ENCODE assay signal across 31 mouse cellular contexts in genomic region chr4:132778562-132779201, GRCm38 (mm10). TPM values are rescaled to one million over a fixed set of nuclear protein-coding genes. Genes with fewer than 3 reads are reported as not detected.
A peak's percentile ranks its signal among the peaks of the same experiment; 100 is the strongest.
DNase-seq lines count a peak whose midpoint lies in the region; ATAC-seq and TF ChIP-seq lines count a peak whose summit lies in the region.
"Had no signal": no experiment of that assay in that cellular context is flagged by ENCODE, and none has a peak within 500 bp of the region (broad histone marks: within the 10 kb centered on the region; RNA-seq: fewer than 3 reads in every experiment).

No protein-coding gene starts in this region.

- H3K27ac ChIP-seq in bone marrow, adult 2 months (ENCODE audit: control insufficient read depth, insufficient read depth, low read depth, low read length, poor library complexity): peak overlapping the region; percentile 11; the same call in 1 of the 2 replicates
- H3K27ac ChIP-seq: embryonic facial prominence, embryonic 12.5 days; forebrain, embryonic 15.5 days; gastrocnemius, adult 2 months; heart, embryonic 13.5 days; hindbrain, embryonic 10.5 days; hindbrain, embryonic 15.5 days; intestine, embryonic 15.5 days; kidney, postnatal 0 days; liver, embryonic 12.5 days; midbrain, embryonic 13.5 days; neural tube, embryonic 13.5 days had no signal

- intact Hi-C loops in heart, postnatal 36 days (cut with DNase I): no loop called here

- TF ChIP-seq POLR2A in bone marrow, adult 2 months (IDR thresholded peaks at IDR 0.05; ENCODE audit: borderline replicate concordance, control insufficient read depth, low read depth, low read length): no peak

- no peak overlapping the region for H3K4me3 ChIP-seq in bone marrow, adult 2 months (replicated peaks; ENCODE audit: control insufficient read depth, low read depth, low read length)
- H3K4me3 ChIP-seq: embryonic facial prominence, embryonic 12.5 days; forebrain, embryonic 15.5 days; gastrocnemius, adult 2 months; heart, embryonic 13.5 days; hindbrain, embryonic 10.5 days; hindbrain, embryonic 15.5 days; intestine, embryonic 15.5 days; liver, embryonic 12.5 days; midbrain, embryonic 13.5 days; neural tube, embryonic 13.5 days had no signal

- no peaks in the 10 kb centered on the region for H3K27me3 ChIP-seq in splenic B cell, adult 2 months (ENCODE audit: control insufficient read depth, insufficient read depth, low read length, poor library complexity, severe bottlenecking)
- H3K27me3 ChIP-seq: embryonic facial prominence, embryonic 12.5 days; forebrain, embryonic 15.5 days; heart, embryonic 13.5 days; hindbrain, embryonic 15.5 days; intestine, embryonic 15.5 days; liver, embryonic 12.5 days; midbrain, embryonic 13.5 days; neural tube, embryonic 13.5 days had no signal

- H3K4me1 ChIP-seq in bone marrow, adult 2 months (ENCODE audit: control insufficient read depth, insufficient read depth, low read length): no peaks in the 10 kb centered on the region; the same call in 1 of the 2 replicates
- H3K4me1 ChIP-seq: embryonic facial prominence, embryonic 12.5 days; forebrain, embryonic 15.5 days; heart, embryonic 13.5 days; hindbrain, embryonic 10.5 days; hindbrain, embryonic 15.5 days; intestine, embryonic 15.5 days; midbrain, embryonic 13.5 days; neural tube, embryonic 13.5 days had no signal

- TF ChIP-seq CTCF in bone marrow, adult 2 months (IDR thresholded peaks at IDR 0.05; ENCODE audit: control insufficient read depth, insufficient read depth, low read length): no peak

- 88% methylated on average over 6 of the region's 6 CpGs for WGBS in bone marrow, adult 2 months

- H3K36me3 ChIP-seq in splenic B cell, adult 2 months (ENCODE audit: control insufficient read depth, insufficient read depth, low read length, poor library complexity, severe bottlenecking): peaks cover 18% of the 10 kb centered on the region

- peak; percentile 41 for ATAC-seq in CD4-positive, CD25-positive, alpha-beta regulatory T cell, adult 4 months
- ATAC-seq: forebrain, embryonic 15.5 days; intestine, embryonic 15.5 days; liver, embryonic 12.5 days; liver, postnatal 0 days; midbrain, embryonic 13.5 days had no signal

- peak; percentile 68 for DNase-seq in heart, adult 11 months
- no peak for DNase-seq in heart, postnatal 36 days
- peak; percentile 81 for DNase-seq in splenic B cell, adult 2 months (ENCODE audit: low read depth, low spot score)
- no peak for DNase-seq in cerebellum, postnatal 14 days
- DNase-seq in adrenal gland, postnatal 36 days: no peak
- DNase-seq: adrenal gland, postnatal 25 days; cerebellum, adult 8-10 months; cerebellum, postnatal 36 days; embryo, embryonic 11 days; gastrocnemius, adult 2 months; gastrocnemius, postnatal 36 days; heart, postnatal 10 days; kidney, adult 2 months; kidney, postnatal 4 days; left cerebral cortex, postnatal 4 days; liver, postnatal 0 days; lung, postnatal 36 days; retina, postnatal 1 day; right cerebral cortex, postnatal 14 days had no signal

RNA-seq across cellular contexts. Expression of gene Rpa2, which starts 10.6 kb away (rescaled TPM):
- 10 to 100 TPM; 11.6 to 15.0 TPM for total RNA-seq in heart, postnatal 36 days (2021)
- 10 to 100 TPM; 64.3 to 66.9 TPM for polyA plus RNA-seq in CD4-positive, CD25-positive, alpha-beta regulatory T cell, adult 4 months (2017; shearing (Covaris generic))
- polyA plus RNA-seq in bone marrow, adult 2 months (2011; ENCODE audit: insufficient read depth, insufficient read length, low replicate concordance, missing spikeins): 52.3 and 67.6 TPM in 2 replicates
- total RNA-seq in adrenal gland, postnatal 36 days (2021): 10 to 100 TPM; 10.8 to 13.6 TPM

RNA-seq across cellular contexts. Expression of gene Themis2, which starts 17.5 kb away (rescaled TPM):
- 1 to 10 TPM; 2.2 to 2.9 TPM for total RNA-seq in heart, postnatal 36 days (2021)
- polyA plus RNA-seq in CD4-positive, CD25-positive, alpha-beta regulatory T cell, adult 4 months (2017; shearing (Covaris generic)): 1 to 10 TPM in 1 of 2 experiments, under 1 TPM in 1; 0.24 to 1.1 TPM
- polyA plus RNA-seq in bone marrow, adult 2 months (2011; ENCODE audit: insufficient read depth, insufficient read length, low replicate concordance, missing spikeins): 10.5 and 22.4 TPM in 2 replicates
- 1 to 10 TPM; 1.3 to 1.7 TPM for total RNA-seq in adrenal gland, postnatal 36 days (2021)

RNA-seq across cellular contexts. Expression of gene Smpdl3b, which starts 21.6 kb away (rescaled TPM):
- total RNA-seq in heart, postnatal 36 days (2021): under 1 TPM; 0.61 to 0.89 TPM
- 1 to 10 TPM in 1 of 2 experiments, under 1 TPM in 1; 0.96 to 1.8 TPM for polyA plus RNA-seq in CD4-positive, CD25-positive, alpha-beta regulatory T cell, adult 4 months (2017; shearing (Covaris generic))
- 1.7 TPM in 1 of 2 replicates, not detected in the other for polyA plus RNA-seq in bone marrow, adult 2 months (2011; ENCODE audit: insufficient read depth, insufficient read length, low replicate concordance, missing spikeins)
- total RNA-seq in adrenal gland, postnatal 36 days (2021): 10 to 100 TPM in 1 of 2 experiments, under 1 TPM in 1; 0.99 to 31.3 TPM

RNA-seq across cellular contexts. Expression of gene Xkr8, which starts 46.3 kb away (rescaled TPM):
- total RNA-seq in heart, postnatal 36 days (2021): 1 to 10 TPM; 1.7 to 1.9 TPM
- 10 to 100 TPM in 1 of 2 experiments, 1 to 10 TPM in 1; 5.4 to 14.9 TPM for polyA plus RNA-seq in CD4-positive, CD25-positive, alpha-beta regulatory T cell, adult 4 months (2017; shearing (Covaris generic))
- polyA plus RNA-seq in bone marrow, adult 2 months (2011; ENCODE audit: insufficient read depth, insufficient read length, low replicate concordance, missing spikeins): 0.52 and 2.3 TPM in 2 replicates
- 1 to 10 TPM; 3.3 to 5.7 TPM for total RNA-seq in adrenal gland, postnatal 36 days (2021)

Comparison
In these comparisons a context has a peak if more than half of its experiments do, and no peak if none do; other contexts are left out.
1. DNase-seq: peak in heart, adult 11 months (single experiment) and splenic B cell, adult 2 months (single experiment); none in heart, postnatal 36 days (0 of 2), cerebellum, postnatal 14 days (0 of 2) and adrenal gland, postnatal 36 days (0 of 2).